15 mouse cellular contexts compared by ENCODE assay signal in the genomic region with DNA sequence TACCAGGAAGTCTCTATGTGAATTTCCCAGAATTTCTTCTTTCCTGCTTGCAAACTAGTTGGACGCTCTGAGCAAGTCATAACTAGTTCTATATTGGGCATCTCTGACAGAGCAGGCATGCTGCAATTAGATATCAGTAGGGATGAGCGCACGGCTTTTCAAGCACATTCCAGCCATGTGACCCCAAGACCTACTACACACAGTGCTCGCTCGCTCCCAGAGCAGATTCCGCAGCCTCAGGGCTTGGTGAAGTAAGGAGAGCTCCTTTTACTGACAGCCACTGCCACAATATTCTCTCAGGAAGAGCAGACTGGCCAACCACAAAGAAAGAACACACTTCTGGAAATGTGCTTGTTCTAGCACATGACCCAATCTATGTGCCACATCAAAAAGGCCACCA. TPM values are rescaled to one million over a fixed set of nuclear protein-coding genes. Genes with fewer than 3 reads are reported as not detected.
DNase-seq lines count a peak whose midpoint lies in the region; ATAC-seq and TF ChIP-seq lines count a peak whose summit lies in the region.
"Had no signal": no experiment of that assay in that cellular context is flagged by ENCODE, and none has a peak within 500 bp of the region (broad histone marks: within the 10 kb centered on the region; RNA-seq: fewer than 3 reads in every experiment).

No protein-coding gene starts in this region.

- no peak overlapping the region for H3K4me3 ChIP-seq in kidney, embryonic 14.5 days (ENCODE audit: low read length)
- peak overlapping the region; percentile 4; the same call in 1 of the 2 replicates for H3K4me3 ChIP-seq in bone marrow macrophage, adult 2 months (ENCODE audit: insufficient read depth, low read length)
- H3K4me3 ChIP-seq in hindbrain, embryonic 16.5 days (ENCODE audit: low read length): no peak overlapping the region
- H3K4me3 ChIP-seq in hindbrain, embryonic 12.5 days: no peak overlapping the region
- H3K4me3 ChIP-seq: hindbrain, embryonic 15.5 days; limb, embryonic 15.5 days had no signal

- no peaks in the 10 kb centered on the region for H3K27me3 ChIP-seq in kidney, embryonic 14.5 days (ENCODE audit: control insufficient read depth, insufficient read depth, low read length)
- no peaks in the 10 kb centered on the region for H3K27me3 ChIP-seq in hindbrain, embryonic 16.5 days (replicated peaks; ENCODE audit: control insufficient read depth, insufficient read depth, low read length)
- no peaks in the 10 kb centered on the region for H3K27me3 ChIP-seq in hindbrain, embryonic 12.5 days
- H3K27me3 ChIP-seq: hindbrain, embryonic 15.5 days; limb, embryonic 15.5 days had no signal

- ATAC-seq in kidney, embryonic 14.5 days (ENCODE audit: low FRiP score, low TSS enrichment): peak; percentile 47; the same call in 1 of the 2 replicates
- ATAC-seq in inflammation-experienced regulatory T-cells, adult 6 months: peak; percentile 28
- no peak for ATAC-seq in hindbrain, embryonic 16.5 days
- ATAC-seq in hindbrain, embryonic 12.5 days (ENCODE audit: low FRiP score): no peak

- TF ChIP-seq CTCF in bone marrow macrophage, adult 2 months (IDR thresholded peaks at IDR 0.05; ENCODE audit: low read depth, low read length): no peak

- no peaks in the 10 kb centered on the region for H3K9me3 ChIP-seq in kidney, embryonic 14.5 days (ENCODE audit: control insufficient read depth, low read length)
- H3K9me3 ChIP-seq in hindbrain, embryonic 16.5 days (ENCODE audit: control insufficient read depth, low read length): no peaks in the 10 kb centered on the region
- H3K9me3 ChIP-seq in hindbrain, embryonic 12.5 days (replicated peaks): no peaks in the 10 kb centered on the region
- H3K9me3 ChIP-seq: G1E; hindbrain, embryonic 15.5 days; limb, embryonic 15.5 days had no signal

- no peak overlapping the region for H3K27ac ChIP-seq in kidney, embryonic 14.5 days (ENCODE audit: low read depth, low read length)
- H3K27ac ChIP-seq in bone marrow macrophage, adult 2 months (ENCODE audit: insufficient read depth, low read depth, low read length): peak overlapping the region; percentile 72
- H3K27ac ChIP-seq in hindbrain, embryonic 16.5 days (ENCODE audit: low read depth, low read length): no peak overlapping the region
- H3K27ac ChIP-seq in hindbrain, embryonic 12.5 days: no peak overlapping the region
- H3K27ac ChIP-seq: hindbrain, embryonic 15.5 days had no signal

- no peak for DNase-seq in kidney, postnatal 4 days
- DNase-seq in gastrocnemius, postnatal 14 days: peak; percentile 50
- DNase-seq in natural killer cell, adult 2 months (ENCODE audit: low spot score in 2 of 2): no peak
- DNase-seq: adrenal gland, postnatal 14 days; cerebellum, adult 2 months; layer of hippocampus, adult 9-11 months; thymus, postnatal 4 days had no signal

- no peak overlapping the region for H3K9ac ChIP-seq in kidney, embryonic 14.5 days (ENCODE audit: low read depth, low read length)
- H3K9ac ChIP-seq in hindbrain, embryonic 16.5 days (ENCODE audit: low read depth, low read length): no peak overlapping the region
- H3K9ac ChIP-seq in hindbrain, embryonic 12.5 days: no peak overlapping the region
- H3K9ac ChIP-seq: hindbrain, embryonic 15.5 days; limb, embryonic 15.5 days had no signal

- 38% methylated on average over 6 of the region's 6 CpGs for WGBS in kidney, embryonic 14.5 days
- WGBS in hindbrain, embryonic 16.5 days: 68% methylated on average over 6 of the region's 6 CpGs
- 59% methylated on average over 6 of the region's 6 CpGs for WGBS in hindbrain, embryonic 12.5 days

- no peak for TF ChIP-seq POLR2A in bone marrow macrophage, adult 2 months (IDR thresholded peaks at IDR 0.05; ENCODE audit: borderline replicate concordance, low read depth, low read length)

- H3K36me3 ChIP-seq in kidney, embryonic 14.5 days (ENCODE audit: control insufficient read depth, insufficient read depth, low read length): no peaks in the 10 kb centered on the region
- no peaks in the 10 kb centered on the region for H3K36me3 ChIP-seq in hindbrain, embryonic 16.5 days (ENCODE audit: control insufficient read depth, insufficient read depth, low read length)
- no peaks in the 10 kb centered on the region for H3K36me3 ChIP-seq in hindbrain, embryonic 12.5 days
- H3K36me3 ChIP-seq: hindbrain, embryonic 15.5 days; limb, embryonic 15.5 days had no signal

- intact Hi-C loops in gastrocnemius, postnatal 14 days (cut with DNase I; ENCODE audit: low total_unique reads): loop anchor here (5.0 kb wide), 1 partner anchor 36 kb away; a partner anchor contains a TSS

- H3K4me1 ChIP-seq in kidney, embryonic 14.5 days (ENCODE audit: control insufficient read depth, insufficient read depth, low read length): peaks cover 20% of the 10 kb centered on the region
- peaks cover 71% of the 10 kb centered on the region for H3K4me1 ChIP-seq in bone marrow macrophage, adult 2 months (ENCODE audit: control insufficient read depth, insufficient read depth, low read length)
- H3K4me1 ChIP-seq in hindbrain, embryonic 16.5 days (ENCODE audit: control insufficient read depth, insufficient read depth, low read depth, low read length): no peaks in the 10 kb centered on the region
- 0 out of 2 replicates have a peak, but pooled peaks cover 8% of the 10 kb centered on the region for H3K4me1 ChIP-seq in hindbrain, embryonic 12.5 days

- no peak overlapping the region for H3K4me2 ChIP-seq in kidney, embryonic 14.5 days (replicated peaks; ENCODE audit: low read depth, low read length)
- no peak overlapping the region for H3K4me2 ChIP-seq in hindbrain, embryonic 16.5 days (ENCODE audit: low read length)
- H3K4me2 ChIP-seq in hindbrain, embryonic 12.5 days (replicated peaks): no peak overlapping the region
- H3K4me2 ChIP-seq: hindbrain, embryonic 15.5 days; limb, embryonic 15.5 days had no signal

RNA-seq across cellular contexts. Expression of a gene that starts 36.0 kb away (rescaled TPM):
- 21.8 and 29.4 TPM in 2 replicates for polyA plus RNA-seq in kidney, embryonic 14.5 days (2014; fragmentation: Nextera tagmentation; extraction: Ambion mirVana)
- polyA plus RNA-seq in bone marrow macrophage, adult 2 months (2012; ENCODE audit: insufficient read depth, insufficient read length, missing spikeins): 34.9 and 39.0 TPM in 2 replicates
- total RNA-seq in gastrocnemius, postnatal 14 days (2021): 10 to 100 TPM; 43.3 to 50.0 TPM
- 1 to 10 TPM; 2.5 to 5.0 (median 2.9) TPM for polyA plus RNA-seq in inflammation-experienced regulatory T-cells, adult 6 months (2017; shearing (Covaris generic))
- 5.0 and 6.1 TPM in 2 replicates for polyA plus RNA-seq in hindbrain, embryonic 16.5 days (2015; fragmentation: Nextera tagmentation; extraction: Ambion mirVana)
- 14.5 and 16.5 TPM in 2 replicates for polyA plus RNA-seq in hindbrain, embryonic 12.5 days (2016; fragmentation: Nextera tagmentation; extraction: Ambion mirVana)

Comparison
In these comparisons a context has a peak if more than half of its experiments do, and no peak if none do; other contexts are left out.
1. ATAC-seq: peak in kidney, embryonic 14.5 days (single experiment) and inflammation-experienced regulatory T-cells, adult 6 months (single experiment); none in hindbrain, embryonic 16.5 days (single experiment) and hindbrain, embryonic 12.5 days (single experiment).